Comparison of ENCODE assay signal across 18 mouse cellular contexts in the genomic region with DNA sequence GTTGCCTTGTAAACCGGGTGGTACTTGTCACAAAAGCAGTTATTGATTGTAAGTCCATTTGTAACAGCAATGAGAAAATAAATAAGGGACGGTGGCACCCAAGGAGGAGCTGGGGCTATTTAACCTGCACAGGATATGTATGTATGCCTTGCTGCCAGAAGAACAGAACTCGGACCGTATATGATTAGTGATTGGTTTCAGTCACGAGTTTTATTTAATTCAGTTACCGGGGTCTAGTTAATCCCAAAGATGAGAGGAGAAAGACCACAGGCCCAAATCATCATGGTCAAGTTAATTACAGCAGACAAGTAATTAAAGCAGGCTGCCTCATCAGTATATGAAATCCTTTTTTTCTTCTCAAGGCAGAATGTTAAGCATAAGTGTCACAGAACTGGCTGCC. TPM values are rescaled to one million over a fixed set of nuclear protein-coding genes. Genes with fewer than 3 reads are reported as not detected.
DNase-seq lines count a peak whose midpoint lies in the region; ATAC-seq and TF ChIP-seq lines count a peak whose summit lies in the region.
"Had no signal": no experiment of that assay in that cellular context is flagged by ENCODE, and none has a peak within 500 bp of the region (broad histone marks: within the 10 kb centered on the region; RNA-seq: fewer than 3 reads in every experiment).

No protein-coding gene starts in this region.

- no peak for TF ChIP-seq EP300 in heart, adult 2 months (IDR thresholded peaks at IDR 0.05; ENCODE audit: insufficient read depth, low read depth, low read length)

- intact Hi-C loops in heart, adult 2 months (cut with DNase I) = no loop called here

- DNase-seq in heart, adult 2 months = no peak
- DNase-seq in heart, adult 9 months (ENCODE audit: low spot score in 2 of 2) = no peak
- DNase-seq in right cerebral cortex, adult 18-20 months = no peak
- DNase-seq in spleen, postnatal 14 days (ENCODE audit: low spot score in 2 of 2) = no peak
- no peak for DNase-seq in spleen, adult 12 weeks (ENCODE audit: low spot score)
- DNase-seq: cerebellum, adult 11 months; cerebellum, postnatal 25 days; kidney, adult 9 months; kidney, postnatal 4 days; lung, postnatal 10 days; right cerebral cortex, postnatal 25 days; thymus, postnatal 4 days had no signal

- H3K79me2 ChIP-seq in heart, adult 2 months (replicated peaks; ENCODE audit: control insufficient read depth, insufficient read depth, low read length) = no peaks in the 10 kb centered on the region

- no peaks in the 10 kb centered on the region for H3K27me3 ChIP-seq in heart, adult 2 months (ENCODE audit: control insufficient read depth, insufficient read depth, low read length)
- no peaks in the 10 kb centered on the region for H3K27me3 ChIP-seq in embryonic facial prominence, embryonic 13.5 days
- no peaks in the 10 kb centered on the region for H3K27me3 ChIP-seq in midbrain, embryonic 13.5 days

- H3K9ac ChIP-seq in heart, adult 2 months (ENCODE audit: low read depth, low read length) = no peak overlapping the region
- no peak overlapping the region for H3K9ac ChIP-seq in embryonic facial prominence, embryonic 13.5 days
- no peak overlapping the region for H3K9ac ChIP-seq in midbrain, embryonic 13.5 days (replicated peaks)
- H3K9ac ChIP-seq: liver, embryonic 15.5 days had no signal

- peak overlapping the region; percentile 92; the same call in 1 of the 2 replicates for H3K27ac ChIP-seq in heart, adult 2 months
- H3K27ac ChIP-seq in bone marrow macrophage, adult 2 months (ENCODE audit: insufficient read depth, low read depth, low read length) = 0 out of 2 replicates have a peak overlapping the region, but pooled peaks have one; percentile 3
- 0 out of 2 replicates have a peak overlapping the region, but pooled peaks have one; percentile 82 for H3K27ac ChIP-seq in embryonic facial prominence, embryonic 13.5 days
- H3K27ac ChIP-seq in midbrain, embryonic 13.5 days = peak overlapping the region; percentile 57
- H3K27ac ChIP-seq: liver, embryonic 15.5 days had no signal

- no peak for TF ChIP-seq POLR2A in heart, adult 2 months (IDR thresholded peaks at IDR 0.05; ENCODE audit: insufficient read depth, low read depth, low read length)
- TF ChIP-seq POLR2A in bone marrow macrophage, adult 2 months (IDR thresholded peaks at IDR 0.05; ENCODE audit: borderline replicate concordance, low read depth, low read length) = no peak

- no peak overlapping the region for H3K4me2 ChIP-seq in embryonic facial prominence, embryonic 13.5 days
- no peak overlapping the region for H3K4me2 ChIP-seq in midbrain, embryonic 13.5 days (replicated peaks)
- H3K4me2 ChIP-seq: liver, embryonic 15.5 days had no signal

- H3K9me3 ChIP-seq in embryonic facial prominence, embryonic 13.5 days = no peaks in the 10 kb centered on the region
- H3K9me3 ChIP-seq in midbrain, embryonic 13.5 days = no peaks in the 10 kb centered on the region
- H3K9me3 ChIP-seq: liver, embryonic 15.5 days; megakaryocyte, embryonic 14.5 days had no signal

- TF ChIP-seq CTCF in heart, adult 2 months (IDR thresholded peaks at IDR 0.05) = no peak
- no peak for TF ChIP-seq CTCF in bone marrow macrophage, adult 2 months (IDR thresholded peaks at IDR 0.05; ENCODE audit: low read depth, low read length)

- ATAC-seq in embryonic facial prominence, embryonic 13.5 days (ENCODE audit: insufficient number of reproducible peaks, insufficient read depth, low FRiP score, low TSS enrichment, low read depth) = no peak
- no peak for ATAC-seq in midbrain, embryonic 13.5 days

- WGBS in heart, adult 2 months = 89% methylated on average over 6 of the region's 6 CpGs
- WGBS in embryonic facial prominence, embryonic 13.5 days = 43% methylated on average over 6 of the region's 6 CpGs
- WGBS in midbrain, embryonic 13.5 days = 18% methylated on average over 6 of the region's 6 CpGs

- H3K4me1 ChIP-seq in heart, adult 2 months (ENCODE audit: control insufficient read depth, insufficient read depth, low read length) = peaks cover 11% of the 10 kb centered on the region
- peaks cover 45% of the 10 kb centered on the region for H3K4me1 ChIP-seq in bone marrow macrophage, adult 2 months (ENCODE audit: control insufficient read depth, insufficient read depth, low read length)
- H3K4me1 ChIP-seq in embryonic facial prominence, embryonic 13.5 days = peaks cover 30% of the 10 kb centered on the region
- peaks cover 38% of the 10 kb centered on the region for H3K4me1 ChIP-seq in midbrain, embryonic 13.5 days (replicated peaks)

- peaks cover 7% of the 10 kb centered on the region for H3K36me3 ChIP-seq in heart, adult 2 months (ENCODE audit: control insufficient read depth, insufficient read depth, low read length)
- H3K36me3 ChIP-seq in embryonic facial prominence, embryonic 13.5 days = peaks cover 22% of the 10 kb centered on the region
- peaks cover 7% of the 10 kb centered on the region; the same call in 1 of the 2 replicates for H3K36me3 ChIP-seq in midbrain, embryonic 13.5 days
- H3K36me3 ChIP-seq: liver, embryonic 15.5 days had no signal

- no peak overlapping the region for H3K4me3 ChIP-seq in heart, adult 2 months
- no peak overlapping the region for H3K4me3 ChIP-seq in bone marrow macrophage, adult 2 months (ENCODE audit: insufficient read depth, low read length)
- H3K4me3 ChIP-seq in embryonic facial prominence, embryonic 13.5 days = no peak overlapping the region
- no peak overlapping the region for H3K4me3 ChIP-seq in midbrain, embryonic 13.5 days (replicated peaks)
- H3K4me3 ChIP-seq: erythroblast, embryonic 14.5 days; liver, embryonic 15.5 days; megakaryocyte, embryonic 14.5 days had no signal

RNA-seq across cellular contexts. Expression of a gene that starts 15.3 kb away (rescaled TPM):
- 1,000 to 10,000 TPM; 1,540 to 1,554 TPM for total RNA-seq in heart, adult 2 months (2021)
- polyA plus RNA-seq in heart, adult 2 months (2012; rRNA removed) = 2,007 and 3,319 TPM in 2 replicates
- polyA plus RNA-seq in bone marrow macrophage, adult 2 months (2012; ENCODE audit: insufficient read depth, insufficient read length, missing spikeins) = 1,438 and 1,604 TPM in 2 replicates
- 2,195 and 2,229 TPM in 2 replicates for polyA plus RNA-seq in embryonic facial prominence, embryonic 13.5 days (2015; fragmentation: Nextera tagmentation; extraction: Ambion mirVana)
- polyA plus RNA-seq in midbrain, embryonic 13.5 days (2015; fragmentation: Nextera tagmentation; extraction: Ambion mirVana) = 2,863 and 3,076 TPM in 2 replicates

Comparison
In these comparisons a context has a peak if more than half of its experiments do, and no peak if none do; other contexts are left out.
1. H3K27ac ChIP-seq: peak in every context shown above with its lines; median percentile 92 in heart, adult 2 months; 82 in embryonic facial prominence, embryonic 13.5 days; 57 in midbrain, embryonic 13.5 days; 3 in bone marrow macrophage, adult 2 months.